Mouse (Mus musculus): Measurements from ENCODE around the gene Hnrnpf.
"Not testable (repeated sequence)": the region's sequence is repeated elsewhere in the genome, so short reads cannot be mapped to it uniquely, and the experiment has no call there.

The Hnrnpf gene

DNA sequence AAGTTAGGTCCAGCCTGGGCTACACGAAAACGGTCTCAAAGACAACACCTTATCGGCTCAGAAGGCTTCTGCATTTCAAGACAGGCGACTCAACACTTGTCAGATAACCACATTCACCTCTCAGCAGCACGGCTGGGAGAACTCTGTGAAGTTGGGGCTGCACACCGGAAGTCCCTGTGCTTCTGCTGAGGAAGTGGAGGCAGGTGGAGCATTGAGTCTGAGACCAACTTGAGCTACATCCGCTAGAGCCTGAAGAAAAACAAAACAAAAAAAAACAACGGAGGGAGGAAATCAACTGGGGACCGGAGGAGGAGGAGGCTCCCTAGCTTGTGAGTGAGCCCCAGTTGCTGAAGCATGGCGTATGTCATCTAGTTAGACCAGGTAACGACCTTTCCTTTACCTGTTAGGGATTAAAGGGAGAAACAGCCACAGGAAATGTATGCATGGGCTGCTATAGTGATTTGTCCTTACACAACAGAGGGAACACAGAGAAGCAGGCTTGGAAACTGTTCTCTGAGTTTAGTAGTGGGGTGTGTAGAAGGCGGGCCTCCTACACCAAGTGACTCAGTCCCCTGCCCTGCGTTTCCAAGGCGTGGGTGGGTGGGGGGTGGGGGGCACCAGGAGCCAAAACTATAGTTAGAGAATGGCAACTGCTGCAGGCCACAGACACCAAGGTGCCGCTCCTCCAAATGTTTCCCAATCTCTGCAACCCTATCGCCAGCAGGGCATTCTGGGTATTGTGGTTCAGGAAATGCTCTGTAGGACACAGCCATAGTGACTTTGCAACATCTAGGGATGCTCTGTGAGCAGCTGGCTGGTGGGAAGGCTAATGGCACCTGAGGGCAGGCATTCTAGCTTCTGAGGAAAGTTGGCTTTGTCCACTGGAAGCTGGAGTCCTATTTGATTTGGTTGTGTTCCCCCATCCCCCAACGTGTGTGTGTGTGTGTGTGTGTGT lies at the start of gene Hnrnpf:
Gene Hnrnpf (plus strand): TSS at position 199 of the 955 bp plus-strand sequence.
- DNase-seq: no peak

DNA sequence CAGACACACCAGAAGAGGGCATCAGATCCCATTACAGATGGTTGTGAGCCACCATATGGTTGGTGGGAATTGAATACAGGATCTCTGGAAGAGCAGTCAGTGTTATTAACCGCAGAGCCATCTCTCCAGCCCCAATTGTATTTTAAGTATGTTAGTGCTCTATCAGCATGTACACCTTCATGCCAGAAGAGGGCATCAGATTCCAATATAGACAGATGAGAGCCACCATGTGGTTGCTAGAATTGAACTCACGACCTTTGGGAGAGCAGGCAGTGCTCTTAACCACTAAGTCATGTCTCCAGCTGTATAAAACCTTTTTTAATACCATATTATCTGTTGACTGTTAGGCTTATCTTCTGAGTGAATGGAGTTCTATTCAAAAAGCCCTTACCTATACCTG lies 48.4 kb upstream of the Hnrnpf start:
- DNase-seq: no peak

- DNase-seq: no peak
Measured at GRCm38 (mm10) chr6:117857990-117858389, 42.1 kb upstream of the Hnrnpf start.

DNA sequence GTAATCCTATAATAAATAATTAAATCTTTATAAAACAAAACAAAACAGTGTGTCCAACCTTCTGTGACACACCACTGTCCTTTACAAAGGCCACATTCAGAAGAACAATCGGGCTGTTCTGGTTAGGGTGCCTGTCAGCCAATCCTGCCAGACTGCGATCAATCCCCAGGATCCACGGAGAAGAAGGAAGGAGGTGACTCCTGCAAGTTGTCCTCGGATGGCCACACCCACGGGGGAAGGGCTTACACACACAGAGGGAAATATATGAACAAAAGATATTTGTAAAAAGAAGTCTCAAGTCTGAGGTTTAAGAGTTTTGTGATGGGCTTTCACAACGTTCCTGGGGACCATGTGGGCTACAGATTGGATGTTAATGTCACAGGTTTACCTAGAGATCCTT lies 38.3 kb upstream of the Hnrnpf start, which contains the start of gene Zfp239:
Gene Zfp239 (plus strand): TSS at position 253 of the 400 bp plus-strand sequence.
- peak in 1 of 2 experiments; percentile 47 for DNase-seq

DNA sequence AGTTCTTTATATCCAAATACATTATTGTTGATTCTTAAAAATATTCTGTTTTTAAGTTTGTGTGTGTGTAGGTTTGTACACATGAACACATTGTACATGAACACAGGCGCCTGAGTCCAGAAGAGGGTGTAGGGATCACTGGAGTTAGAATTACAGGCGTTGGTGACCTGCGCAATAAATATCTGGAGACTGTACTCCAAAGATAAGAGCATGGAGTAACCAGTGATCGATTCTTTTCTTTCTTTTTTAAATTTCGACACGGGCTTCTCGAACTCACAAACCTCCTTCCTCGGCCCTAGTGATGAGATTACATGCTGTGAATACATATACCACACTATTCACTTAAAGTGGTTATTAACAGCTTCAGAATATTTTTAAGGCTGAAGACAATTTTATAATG lies 37.7 kb upstream of the Hnrnpf start:
- no peak for DNase-seq

DNA sequence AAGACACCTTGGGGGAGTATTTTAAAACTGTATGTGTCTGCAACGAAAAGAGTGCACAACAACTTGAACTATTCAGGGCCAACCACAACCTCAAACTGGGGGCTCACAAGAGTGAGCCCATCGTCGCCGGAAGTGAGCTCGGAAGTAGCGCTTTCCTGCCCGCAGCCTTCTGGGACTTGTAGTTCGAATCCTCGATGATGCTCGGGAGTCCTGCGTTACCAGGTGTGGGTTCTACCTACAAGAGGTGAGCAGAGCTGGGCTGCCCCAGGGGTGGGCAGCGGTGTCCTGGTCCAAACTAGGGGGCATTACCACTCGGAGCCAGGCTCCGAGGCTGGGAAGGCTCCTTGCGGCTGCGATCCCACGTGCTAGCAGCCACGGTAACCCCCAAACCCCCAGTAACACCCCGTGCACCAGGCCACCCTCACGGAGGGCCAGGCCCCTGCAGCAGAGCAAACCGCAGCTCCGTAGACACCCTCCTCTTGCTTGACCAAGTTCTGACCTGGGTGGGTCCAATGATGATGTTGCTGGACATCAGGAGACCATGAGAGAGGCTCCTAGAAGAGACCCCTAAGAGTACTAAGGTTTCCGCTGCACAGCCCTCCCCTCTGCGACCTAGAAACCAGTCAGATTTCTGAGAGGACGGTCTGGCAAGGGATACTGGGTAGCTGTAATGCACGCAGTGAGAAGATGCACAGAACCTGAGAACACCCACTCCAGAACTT lies 37.1 kb upstream of the Hnrnpf start:
- DNase-seq: peak; percentile 66 to 77

GRCm38 (mm10) chr6:117863751-117864150 lies 36.4 kb upstream of the Hnrnpf start:
- DNase-seq: no peak

GRCm38 (mm10) chr6:117868187-117868586 lies 31.9 kb upstream of the Hnrnpf start:
- no peak for DNase-seq

GRCm38 (mm10) chr6:117871034-117871433 lies 29.1 kb upstream of the Hnrnpf start:
- peak in 1 of 2 experiments; percentile 14 for DNase-seq

DNA sequence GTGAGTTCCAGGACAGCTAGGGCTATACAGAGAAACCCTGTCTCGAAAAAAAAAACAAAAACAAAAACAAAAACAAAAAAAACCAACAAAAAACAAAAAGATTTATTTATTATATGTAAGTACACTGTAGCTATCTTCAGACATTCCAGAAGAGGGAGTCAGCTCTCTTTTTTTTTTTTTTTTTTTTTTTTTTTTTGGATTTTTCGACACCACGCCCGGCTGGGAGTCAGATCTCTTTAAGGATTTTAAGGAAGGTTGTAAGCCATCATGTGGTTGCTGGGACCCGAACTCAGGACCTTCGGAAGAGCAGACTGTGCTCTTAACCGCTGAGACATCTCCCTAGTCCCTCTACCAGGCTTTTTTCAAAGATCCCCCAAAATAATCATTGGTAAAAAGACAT lies 26.7 kb upstream of the Hnrnpf start:
- DNase-seq: not testable (repeated sequence)

DNA sequence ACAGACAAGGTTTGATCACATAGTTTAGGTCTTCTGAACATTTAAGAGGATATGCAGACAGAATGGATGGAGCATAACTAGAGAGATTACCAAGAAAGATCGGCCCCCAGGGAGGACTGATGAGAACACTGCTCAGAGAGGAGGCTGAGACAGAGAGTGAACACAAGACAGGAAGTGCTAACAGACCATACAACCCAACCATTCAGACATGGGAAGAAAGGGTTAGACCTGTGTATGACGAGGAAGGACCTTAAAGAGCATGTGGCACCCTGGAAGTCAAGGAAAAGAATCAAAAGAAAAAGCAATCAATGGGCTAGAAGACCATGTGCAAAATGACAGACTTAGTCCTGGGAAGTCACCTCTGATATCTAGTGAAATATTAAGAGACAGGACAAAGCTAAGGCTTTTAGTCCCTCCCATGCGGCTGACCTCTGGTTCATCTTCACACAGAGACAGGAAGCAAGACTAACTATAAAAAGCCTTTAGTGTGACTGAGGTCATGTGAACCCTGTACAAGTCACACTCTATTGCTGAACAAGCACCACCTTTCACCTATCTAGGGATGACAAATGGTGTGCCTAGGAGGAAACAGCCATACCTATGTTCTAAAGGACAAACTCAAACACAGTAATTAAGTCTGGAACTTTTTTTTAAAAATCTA lies 25.4 kb upstream of the Hnrnpf start:
- peak; percentile 26 to 64 for DNase-seq

DNA sequence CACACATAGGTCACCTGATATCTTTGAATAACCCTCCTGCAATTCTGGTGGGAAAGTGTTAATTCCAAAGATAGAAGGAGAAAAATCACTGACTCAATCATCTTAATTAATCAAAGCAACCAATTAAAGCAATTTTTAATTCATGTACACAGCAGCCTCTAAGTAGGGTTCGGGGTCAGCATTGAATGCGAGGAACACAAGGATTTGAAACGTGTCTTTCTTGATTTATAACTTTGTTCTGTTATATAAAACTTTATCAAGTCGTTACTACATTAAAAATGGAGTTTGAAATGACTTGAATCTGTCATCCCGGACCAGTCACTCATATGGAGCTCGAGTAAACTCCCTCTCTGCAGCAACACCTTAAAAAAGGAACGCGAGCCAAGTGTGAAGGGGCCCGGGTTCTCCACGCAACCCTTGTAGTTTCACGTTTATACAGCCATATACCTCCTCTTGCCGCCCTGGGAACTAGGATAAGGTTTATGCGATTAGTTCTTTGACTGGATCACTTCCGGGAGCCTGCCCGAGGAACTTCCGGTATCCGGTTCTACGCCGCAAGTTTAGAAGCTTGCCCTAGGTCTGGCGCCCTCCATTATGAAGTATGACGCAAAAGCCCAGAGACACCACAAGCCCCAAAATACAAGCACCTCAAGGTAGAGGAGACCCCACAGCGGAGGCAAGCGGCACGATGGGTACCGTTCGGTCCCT lies 21.3 kb upstream of the Hnrnpf start:
- peak; percentile 90 to 96 for DNase-seq

DNA sequence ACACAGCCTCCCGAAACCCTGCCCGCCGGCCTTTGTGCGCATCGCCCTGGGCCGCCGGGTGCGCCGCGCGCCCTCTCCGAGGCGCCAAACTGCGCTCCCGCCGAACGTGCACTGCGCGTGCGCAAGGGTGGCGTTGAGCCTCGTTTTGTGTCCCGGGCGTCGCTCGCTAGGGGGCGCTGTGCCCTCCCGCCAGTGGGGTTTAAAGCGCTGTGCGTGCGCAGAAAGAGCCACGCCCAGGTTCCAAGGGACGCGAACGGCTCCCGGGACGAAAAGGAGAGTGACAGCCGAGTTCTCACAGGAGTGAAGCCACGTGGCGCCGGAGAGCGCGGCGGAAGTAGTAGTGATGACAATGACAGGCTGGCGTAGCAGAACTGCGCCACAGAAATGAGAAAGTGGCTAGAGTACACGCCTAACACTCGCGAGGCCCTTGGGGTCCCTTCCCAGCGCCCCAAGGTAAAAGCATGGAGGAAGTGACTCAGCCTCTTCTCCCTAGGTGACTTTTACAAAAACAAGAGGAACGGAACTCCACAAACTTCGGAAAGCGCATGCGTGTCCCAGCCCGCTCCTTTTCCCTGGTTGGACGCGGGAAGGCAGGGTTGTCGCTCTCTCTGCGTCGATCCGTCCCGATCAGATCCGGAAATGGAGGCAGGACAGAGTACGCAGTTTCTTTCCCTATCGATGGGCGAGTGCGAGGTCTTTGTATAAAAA lies 20.6 kb upstream of the Hnrnpf start:
- DNase-seq: peak; percentile 98 to 99

- no peak for DNase-seq
Measured at GRCm38 (mm10) chr6:117880394-117880838, 19.7 kb upstream of the Hnrnpf start.

GRCm38 (mm10) chr6:117881229-117881628 lies 18.9 kb upstream of the Hnrnpf start:
- DNase-seq: no peak

GRCm38 (mm10) chr6:117881997-117882396 lies 18.1 kb upstream of the Hnrnpf start:
- DNase-seq: no peak

DNA sequence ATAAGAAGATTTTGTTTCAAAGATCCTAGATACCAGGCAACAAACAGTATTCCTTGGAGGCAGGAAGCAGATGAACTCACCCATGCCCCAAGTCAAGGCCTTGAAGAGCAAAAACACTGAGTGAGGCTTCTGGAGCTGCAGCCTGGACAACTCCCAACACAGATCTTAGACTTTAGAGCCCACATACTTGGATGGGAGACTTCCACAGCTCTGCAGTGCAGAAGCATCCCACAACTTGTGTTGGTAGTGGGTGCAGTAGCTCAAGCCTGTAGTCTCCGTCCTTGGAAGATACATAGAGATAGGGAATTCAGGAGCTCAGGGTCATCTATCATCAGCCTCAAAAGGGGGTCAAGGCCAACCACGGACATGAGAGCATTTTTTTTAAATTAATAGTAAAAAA lies 14.2 kb upstream of the Hnrnpf start:
- DNase-seq: no peak

GRCm38 (mm10) chr6:117888032-117888431 lies 12.1 kb upstream of the Hnrnpf start:
- no peak for DNase-seq

DNA sequence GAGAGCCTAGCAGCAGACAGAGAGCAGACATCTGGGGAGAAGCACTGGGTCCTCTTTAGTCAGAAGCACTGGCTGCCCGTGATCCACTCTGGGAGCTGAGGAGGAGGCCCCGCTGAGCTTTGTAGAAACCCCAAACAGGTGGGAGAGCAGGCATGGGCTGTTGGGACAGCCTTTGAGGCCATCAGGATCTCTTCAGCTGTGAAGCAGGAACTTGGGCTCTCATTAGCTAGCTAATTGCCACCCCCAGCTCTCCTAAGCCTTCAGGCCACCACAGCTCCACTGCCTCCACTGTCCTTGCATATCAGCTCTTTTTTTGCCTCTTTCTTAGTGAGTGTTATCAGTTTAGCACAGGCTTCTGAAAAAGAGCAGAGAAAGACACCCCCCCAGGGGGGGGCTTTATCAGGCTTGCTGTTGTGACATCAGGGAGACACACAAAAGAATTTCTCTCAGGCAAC lies 11.5 kb upstream of the Hnrnpf start:
- no peak for DNase-seq

DNA sequence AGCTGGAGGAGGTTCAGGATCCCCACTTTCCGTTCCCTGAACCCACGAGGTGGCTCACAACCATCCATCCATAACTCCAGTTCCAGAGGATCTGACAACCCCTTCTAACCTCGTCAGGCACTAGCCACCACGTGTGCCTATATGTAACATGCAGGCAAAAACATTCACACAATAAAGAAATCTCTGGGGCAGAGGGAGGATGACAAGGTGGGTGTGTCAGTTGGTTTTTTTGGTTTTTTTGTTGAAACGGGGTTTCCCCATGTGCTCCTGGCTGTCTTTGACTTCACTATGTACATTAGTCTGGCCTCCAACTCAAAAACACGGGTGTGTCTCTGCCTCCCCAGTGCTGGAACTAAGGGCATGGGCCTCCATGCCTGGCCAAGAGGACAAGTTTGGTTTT lies 9.9 kb upstream of the Hnrnpf start:
- no peak for DNase-seq

DNA sequence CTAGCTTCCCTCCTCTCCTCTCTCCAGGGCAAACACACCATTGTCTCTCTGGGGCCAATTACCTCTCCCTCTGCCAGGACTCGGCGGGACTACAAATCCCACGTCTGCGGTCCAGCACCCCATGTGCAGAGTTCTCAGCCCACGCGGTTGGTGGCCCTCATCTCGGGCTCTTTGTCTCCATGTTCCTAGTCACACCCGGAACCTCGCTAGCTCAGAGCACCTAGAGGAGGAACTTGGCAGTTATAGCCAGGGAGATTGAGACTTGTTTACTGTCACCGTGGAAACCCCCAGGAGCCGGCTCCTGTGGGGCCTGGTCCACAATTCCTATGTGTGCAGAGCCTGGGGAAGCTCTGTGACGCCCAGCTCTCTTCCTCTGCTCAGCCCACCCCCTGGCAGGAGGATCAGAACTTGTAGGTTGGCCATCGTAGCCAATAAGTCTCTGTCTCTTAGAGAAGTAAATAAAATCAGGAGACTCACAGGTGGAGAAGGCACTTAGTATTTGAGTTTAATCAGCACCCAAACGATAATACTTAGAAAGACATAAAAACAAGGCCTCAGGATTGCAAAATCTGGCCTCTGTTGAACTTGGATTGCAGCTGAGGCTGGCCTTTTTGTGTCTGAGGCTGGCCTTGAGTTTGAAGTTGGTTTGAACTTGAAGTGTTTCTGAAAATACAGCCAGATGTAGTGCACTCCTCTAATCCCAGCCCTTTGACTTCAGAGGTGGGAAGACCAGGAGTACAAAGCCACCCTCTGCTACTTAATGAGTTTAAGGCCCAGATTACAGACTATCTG lies 8.6 kb upstream of the Hnrnpf start:
- no peak for DNase-seq

Measured in kidney, postnatal 25 days (tissue).